In genomic region chr6:48635105-48635504, GRCm38 (mm10) we compare ENCODE assay signal across 31 mouse cellular contexts. TPM values are rescaled to one million over a fixed set of nuclear protein-coding genes. Genes with fewer than 3 reads are reported as not detected.
"Had no signal": no experiment of that assay in that cellular context is flagged by ENCODE, and none has a peak within 500 bp of the region (broad histone marks: within the 10 kb centered on the region; RNA-seq: fewer than 3 reads in every experiment).

No protein-coding gene starts in this region.

- H3K4me3 ChIP-seq: intestine, embryonic 15.5 days; left cerebral cortex, adult 2 months; limb, embryonic 12.5 days; limb, embryonic 15.5 days; midbrain, embryonic 10.5 days; midbrain, embryonic 13.5 days; myocyte; neural tube, embryonic 13.5 days had no signal

- H3K27ac ChIP-seq: intestine, embryonic 15.5 days; left cerebral cortex, adult 2 months; limb, embryonic 12.5 days; limb, embryonic 15.5 days; midbrain, embryonic 10.5 days; midbrain, embryonic 13.5 days; neural tube, embryonic 13.5 days had no signal

- H3K4me2 ChIP-seq: intestine, embryonic 15.5 days; limb, embryonic 12.5 days; limb, embryonic 15.5 days; midbrain, embryonic 13.5 days; neural tube, embryonic 13.5 days had no signal

- H3K4me1 ChIP-seq: intestine, embryonic 15.5 days; limb, embryonic 12.5 days; limb, embryonic 15.5 days; midbrain, embryonic 13.5 days had no signal

- H3K9me3 ChIP-seq: intestine, embryonic 15.5 days; limb, embryonic 12.5 days; limb, embryonic 15.5 days; midbrain, embryonic 10.5 days; midbrain, embryonic 13.5 days; neural tube, embryonic 13.5 days had no signal

- H3K27me3 ChIP-seq: intestine, embryonic 15.5 days had no signal

- H3K9ac ChIP-seq: intestine, embryonic 15.5 days; limb, embryonic 12.5 days; limb, embryonic 15.5 days; midbrain, embryonic 13.5 days; neural tube, embryonic 13.5 days had no signal

- H3K36me3 ChIP-seq: intestine, embryonic 15.5 days; limb, embryonic 12.5 days; limb, embryonic 15.5 days; midbrain, embryonic 10.5 days; midbrain, embryonic 13.5 days; neural tube, embryonic 13.5 days had no signal

- ATAC-seq: intestine, embryonic 15.5 days; midbrain, embryonic 13.5 days; midbrain, embryonic 16.5 days had no signal

- DNase-seq: kidney, adult 18-20 months; kidney, adult 9 months; kidney, postnatal 14 days; layer of hippocampus, postnatal 36 days; left cerebral cortex, postnatal 4 days; lung, adult 2 months; lung, postnatal 14 days; lung, postnatal 4 days; retina, postnatal 1 day; right cerebral cortex, postnatal 25 days; spleen, adult 18-20 months; thymus, adult 18-20 months; thymus, postnatal 14 days had no signal

RNA-seq across cellular contexts. Expression of gene AI854703, which starts 8.5 kb away (rescaled TPM):
- total RNA-seq: megakaryocyte, adult 5-6 weeks; monocyte, adult 5-6 weeks had no signal

RNA-seq across cellular contexts. Expression of gene Gm44965, which starts 41.4 kb away (rescaled TPM):
- total RNA-seq: layer of hippocampus, postnatal 10 days; layer of hippocampus, postnatal 36 days; left cerebral cortex, adult 2 months; left cerebral cortex, postnatal 14 days; left cerebral cortex, postnatal 4 days; megakaryocyte, adult 5-6 weeks; neutrophil, adult 5-6 weeks had no signal
- polyA plus RNA-seq: intestine, embryonic 15.5 days; kidney, embryonic 16.5 days; large intestine, adult 2 months; limb, embryonic 12.5 days; lung, adult 2 months; lung, embryonic 16.5 days; midbrain, embryonic 16.5 days; neural tube, embryonic 13.5 days; testis, adult 2 months had no signal
